Mouse (Mus musculus): ENCODE data around the gene H2-Q2. TPM values are rescaled to one million over a fixed set of nuclear protein-coding genes. Genes with fewer than 3 reads are reported as not detected.
"Not testable (repeated sequence)": the region's sequence is repeated elsewhere in the genome, so short reads cannot be mapped to it uniquely, and the experiment has no call there.

Gene H2-Q2
- under 1 TPM; 0.38 to 0.90 (median 0.45) TPM for total RNA-seq (2022)

DNA sequence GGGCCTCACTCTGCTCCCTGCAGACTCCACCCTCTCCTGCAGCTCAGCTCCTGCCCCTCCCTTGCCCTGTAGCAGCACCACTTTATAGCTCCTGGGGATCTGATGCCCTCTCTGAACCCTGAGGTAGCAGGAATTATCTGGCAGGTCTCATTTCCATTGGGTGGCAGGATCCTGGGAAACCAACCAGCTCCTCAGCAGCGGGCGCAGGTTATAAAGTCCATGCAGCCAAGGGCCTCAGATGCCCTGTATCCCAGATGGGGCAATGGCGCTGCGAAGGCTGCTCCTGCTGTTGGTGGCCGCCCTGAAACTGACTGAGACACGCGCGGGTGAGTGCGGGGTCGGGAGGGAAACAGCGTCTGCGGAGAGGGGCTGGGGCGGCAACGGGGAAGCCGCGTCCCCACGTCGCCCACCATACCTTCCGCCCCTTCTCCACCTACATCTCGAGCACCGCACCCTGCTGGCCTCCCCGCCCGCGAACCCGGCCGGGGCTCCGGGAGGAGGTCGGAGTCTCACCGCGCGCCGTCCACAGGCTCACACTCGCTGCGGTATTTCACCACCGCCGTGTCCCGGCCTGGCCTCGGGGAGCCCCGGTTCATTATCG lies at the start of gene H2-Q2:
Gene H2-Q2 (plus strand): TSS at position 172 of the 601 bp plus-strand sequence.
- DNase-seq (ENCODE audit: low spot score in 2 of 2) = no peak

DNA sequence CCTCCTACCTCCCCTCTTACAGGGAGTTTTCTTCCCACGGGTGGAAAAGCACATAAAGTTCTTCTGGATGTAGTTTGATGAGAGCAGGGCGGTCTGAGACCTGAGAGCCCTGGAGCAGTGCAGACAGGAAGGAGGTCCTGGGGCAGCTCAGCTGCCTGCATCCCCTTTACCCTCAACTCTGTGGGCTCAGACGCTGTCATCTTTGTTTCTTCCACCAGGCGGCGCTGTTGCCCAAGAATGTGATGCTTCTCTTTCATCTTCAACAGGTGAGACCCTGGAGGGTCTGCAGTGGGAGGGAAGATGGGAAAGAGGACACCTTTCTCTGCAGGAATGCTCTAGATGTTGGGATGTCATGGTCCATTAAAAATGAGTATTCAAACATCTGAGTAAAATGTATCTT lies 46.2 kb upstream of the H2-Q2 start:
- not testable (repeated sequence) for DNase-seq (ENCODE audit: low spot score in 2 of 2)

- not testable (repeated sequence) for DNase-seq (ENCODE audit: low spot score in 2 of 2)
These were observed 41.6 kb upstream of the H2-Q2 start for GRCm38 (mm10) chr17:35300261-35300945.

DNA sequence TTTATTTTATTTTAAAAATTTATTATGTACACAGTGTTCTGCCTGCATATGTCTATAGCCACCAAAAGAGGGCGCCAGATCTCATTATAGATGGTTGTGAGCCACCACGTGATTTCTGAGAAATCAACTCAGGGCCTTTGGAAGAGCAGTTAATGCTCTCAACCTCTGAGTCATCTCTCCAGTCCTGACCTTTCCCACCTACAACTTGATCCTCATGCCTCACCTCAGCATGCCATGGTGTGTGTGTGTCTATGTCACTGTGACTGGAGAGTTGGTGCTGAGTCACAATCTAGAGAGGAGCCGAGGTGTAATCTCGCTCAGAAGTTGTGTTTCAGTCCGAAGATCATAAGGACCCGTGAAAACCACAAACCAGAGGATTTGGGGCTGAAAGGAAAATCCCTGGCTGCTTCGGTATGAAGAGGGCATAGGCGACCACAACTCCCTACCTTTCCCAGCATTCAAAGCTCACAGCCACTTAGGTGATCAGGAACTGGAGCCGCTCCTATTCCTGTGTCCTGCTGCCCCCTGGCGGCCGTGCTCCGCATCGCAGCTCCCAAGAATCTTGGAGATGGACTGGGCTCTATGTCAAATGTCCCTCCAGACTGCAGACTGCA lies 40.3 kb upstream of the H2-Q2 start:
- DNase-seq (ENCODE audit: low spot score in 2 of 2) = peak; percentile 80

GRCm38 (mm10) chr17:35303271-35303670 lies 38.8 kb upstream of the H2-Q2 start:
- no peak for DNase-seq (ENCODE audit: low spot score in 2 of 2)

DNA sequence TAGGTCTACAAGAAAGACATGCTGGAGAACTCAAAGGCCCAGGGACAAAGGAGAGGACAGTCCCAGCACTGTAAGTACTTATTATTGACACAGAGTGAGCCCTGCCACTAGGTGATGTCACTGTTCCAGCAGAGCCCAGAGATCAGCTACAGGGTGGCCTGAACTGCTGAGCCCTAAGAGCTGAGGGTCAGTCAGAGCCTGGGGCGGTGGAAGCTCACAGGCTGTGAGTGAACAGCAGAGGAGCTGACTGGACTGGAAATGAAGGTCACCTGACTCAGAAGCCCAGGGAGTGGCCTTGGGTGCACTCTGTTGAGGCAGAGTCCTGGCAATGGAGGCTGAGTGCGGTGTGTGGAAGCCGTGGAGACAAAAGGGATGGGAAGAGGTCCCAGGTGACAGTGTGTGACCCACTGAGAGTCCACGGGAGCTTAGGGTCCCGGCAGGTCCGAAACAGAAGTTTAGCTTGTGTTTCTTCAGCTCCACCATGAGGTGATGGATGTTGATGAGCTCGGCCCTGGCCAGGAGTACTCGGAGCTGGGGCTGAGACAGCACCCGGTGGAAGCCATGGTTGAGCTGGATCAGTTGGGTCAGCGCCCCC lies 38.2 kb upstream of the H2-Q2 start:
- DNase-seq (ENCODE audit: low spot score in 2 of 2) = no peak

GRCm38 (mm10) chr17:35304478-35304877 lies 37.6 kb upstream of the H2-Q2 start:
- DNase-seq (ENCODE audit: low spot score in 2 of 2) = no peak

DNA sequence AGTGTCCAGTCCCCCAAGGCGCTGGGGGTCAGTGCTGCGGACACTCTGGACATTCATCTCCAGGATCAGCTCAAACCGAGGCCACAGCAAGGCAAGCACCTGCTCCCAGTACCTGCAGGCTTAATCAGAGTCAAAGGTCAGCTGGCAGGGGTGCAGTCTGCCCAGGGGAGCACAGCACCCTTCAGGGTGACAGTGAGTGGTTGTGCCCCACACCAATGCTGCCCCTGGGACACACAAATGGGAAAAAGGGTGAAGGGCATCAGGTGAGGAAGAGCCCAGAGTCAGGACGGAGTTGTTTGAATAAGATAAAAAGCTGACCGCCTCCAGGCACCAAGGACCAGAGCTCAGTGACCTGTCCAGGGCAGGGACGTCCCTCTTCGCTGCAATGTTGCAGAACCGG lies 37.1 kb upstream of the H2-Q2 start:
- DNase-seq (ENCODE audit: low spot score in 2 of 2) = not testable (repeated sequence)

DNA sequence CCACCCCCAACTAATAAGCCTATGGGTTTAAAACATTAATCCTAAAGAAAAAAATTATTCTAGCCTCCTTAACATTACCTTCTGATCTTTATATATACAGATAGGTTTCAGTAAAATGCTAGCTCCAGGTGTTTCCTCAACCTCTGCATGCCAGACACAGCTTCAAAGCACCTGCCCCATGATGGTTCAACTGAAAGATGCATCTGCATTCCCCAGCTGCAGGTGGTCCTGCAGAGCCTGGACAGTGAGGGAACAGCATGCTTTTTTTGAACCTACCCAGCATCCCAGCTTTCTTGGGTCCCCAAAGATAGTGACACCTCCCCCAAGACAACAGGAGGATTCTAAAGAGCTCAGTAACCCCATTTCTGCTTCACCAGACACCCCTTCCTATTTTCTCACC lies 23.4 kb upstream of the H2-Q2 start:
- DNase-seq (ENCODE audit: low spot score in 2 of 2) = no peak

GRCm38 (mm10) chr17:35320327-35321081 lies 21.5 kb upstream of the H2-Q2 start, which contains the start of gene H2-Q1:
Gene H2-Q1 (plus strand): TSS chr17:35320405.
- DNase-seq (ENCODE audit: low spot score in 2 of 2) = no peak

DNA sequence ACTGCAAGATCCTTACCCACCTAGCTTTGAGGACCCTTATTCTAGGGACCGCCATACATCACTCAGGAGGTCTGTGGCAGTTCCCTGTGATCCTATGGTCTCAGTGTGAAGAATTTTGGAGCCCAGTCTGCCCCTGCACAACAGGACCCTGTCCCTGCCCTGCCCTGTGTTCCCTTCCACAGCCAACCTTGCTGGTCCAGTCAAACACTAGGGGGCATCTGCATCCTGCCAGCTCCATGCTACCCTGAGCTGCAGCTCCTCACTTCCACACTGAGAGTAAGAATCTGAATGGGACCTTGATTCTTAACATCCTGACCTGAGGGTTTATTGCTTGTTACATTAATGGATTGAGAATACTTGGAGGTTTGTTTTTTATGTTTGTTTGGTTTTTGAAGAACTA lies 16.9 kb upstream of the H2-Q2 start:
- DNase-seq (ENCODE audit: low spot score in 2 of 2) = not testable (repeated sequence)

GRCm38 (mm10) chr17:35326000-35326399 lies 16.0 kb upstream of the H2-Q2 start:
- not testable (repeated sequence) for DNase-seq (ENCODE audit: low spot score in 2 of 2)

DNA sequence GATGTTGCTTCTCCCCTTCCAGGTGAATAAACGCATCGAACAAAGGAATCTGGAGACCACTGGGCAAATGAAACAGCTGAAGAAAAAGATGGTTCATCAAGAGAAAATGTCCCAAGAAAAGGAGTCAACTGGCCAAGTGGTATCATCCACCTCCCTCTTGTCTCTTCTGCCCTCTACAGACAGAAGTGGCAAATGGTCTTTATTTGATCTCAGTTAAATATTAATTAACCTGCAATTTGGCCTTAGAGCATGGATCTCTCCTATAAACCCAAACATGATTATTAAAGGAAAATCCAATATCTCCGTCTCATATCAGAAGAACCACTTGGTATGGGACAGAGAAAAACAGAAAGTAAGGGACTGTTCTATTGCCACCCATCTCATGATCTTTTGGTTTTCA lies 12.3 kb upstream of the H2-Q2 start:
- not testable (repeated sequence) for DNase-seq (ENCODE audit: low spot score in 2 of 2)

DNA sequence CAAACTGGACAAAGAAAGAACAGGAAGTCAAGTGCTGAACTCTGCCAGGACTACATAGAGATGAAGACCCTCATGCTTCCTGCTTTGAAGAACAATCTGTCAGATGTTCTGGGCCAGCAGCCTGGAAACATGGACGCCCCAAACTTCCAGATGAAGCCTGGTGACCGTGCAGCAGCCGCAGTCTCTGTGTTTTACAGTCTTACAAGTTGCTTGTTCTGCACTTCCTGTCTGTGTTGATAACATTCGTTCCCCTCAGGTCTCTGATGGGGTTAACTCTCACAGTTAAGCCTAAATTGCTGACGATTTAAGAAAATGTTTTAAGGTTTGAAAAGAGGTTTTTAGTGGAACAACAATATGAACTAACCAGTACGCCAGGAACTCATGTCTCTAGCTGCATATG lies 10.5 kb upstream of the H2-Q2 start:
- not testable (repeated sequence) for DNase-seq (ENCODE audit: low spot score in 2 of 2)

- DNase-seq (ENCODE audit: low spot score in 2 of 2) = no peak
These were observed 852 bp downstream of the H2-Q2 start for GRCm38 (mm10) chr17:35342711-35343476.

DNA sequence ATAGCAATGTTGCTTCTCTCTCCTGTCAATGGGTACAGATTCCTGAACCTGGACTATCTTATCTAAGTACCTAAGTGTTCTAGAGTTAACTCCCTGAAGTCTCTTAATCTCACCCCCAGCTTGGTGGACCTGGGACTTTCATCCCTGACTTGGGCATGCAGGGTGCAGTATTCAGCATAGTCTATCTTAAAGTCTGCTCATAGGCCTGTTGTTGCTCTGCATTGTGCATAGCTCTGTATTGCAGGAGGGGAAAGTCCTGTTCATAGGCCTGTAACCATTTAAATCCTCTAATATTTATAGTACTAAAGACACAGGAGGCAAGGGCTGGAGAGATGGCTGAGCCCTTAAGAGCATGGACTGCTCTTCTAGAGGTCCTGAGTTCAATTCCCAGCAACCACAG lies 5.6 kb downstream of the H2-Q2 start:
- DNase-seq (ENCODE audit: low spot score in 2 of 2) = not testable (repeated sequence)

GRCm38 (mm10) chr17:35353275-35353674 lies 11.2 kb downstream of the H2-Q2 start:
- DNase-seq (ENCODE audit: low spot score in 2 of 2) = not testable (repeated sequence)

DNA sequence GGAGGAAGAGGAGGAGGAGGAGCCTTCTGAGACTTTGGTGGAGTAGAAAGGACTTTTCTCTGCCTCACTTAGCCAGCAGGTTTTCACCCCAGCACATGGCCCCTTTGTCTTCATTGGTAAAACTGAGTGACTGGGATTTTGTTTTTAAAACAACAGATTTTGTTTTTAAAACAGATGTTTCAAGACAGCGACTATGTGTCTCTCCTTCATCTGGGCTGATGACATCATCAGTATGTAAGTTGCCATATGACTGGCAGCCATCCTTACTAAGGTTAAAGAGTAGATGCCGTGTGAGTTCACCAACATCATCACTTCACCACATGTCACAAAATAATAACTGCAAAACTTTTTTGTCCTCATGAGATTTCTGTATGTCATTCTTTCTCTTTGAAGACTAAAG lies 12.0 kb downstream of the H2-Q2 start:
- no peak for DNase-seq (ENCODE audit: low spot score in 2 of 2)

DNA sequence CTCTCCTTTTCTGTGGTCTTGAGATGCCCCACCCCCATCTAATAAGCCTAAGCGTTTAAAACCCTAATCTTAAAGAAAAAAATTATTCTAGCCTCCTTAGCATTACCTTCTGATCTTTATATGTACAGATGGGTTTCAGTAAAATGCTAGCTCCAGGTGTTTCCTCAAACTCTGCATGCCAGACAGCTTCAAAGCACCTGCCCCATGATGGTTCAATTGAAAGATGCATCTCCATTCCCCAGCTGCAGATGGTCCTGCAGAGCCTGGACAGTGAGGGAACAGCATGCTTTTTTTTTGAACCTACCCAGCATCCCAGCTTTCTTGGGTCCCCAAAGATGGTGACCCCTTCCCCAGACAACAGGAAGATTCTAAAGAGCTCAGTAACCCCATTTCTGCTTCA lies 15.0 kb downstream of the H2-Q2 start:
- DNase-seq (ENCODE audit: low spot score in 2 of 2) = no peak

DNA sequence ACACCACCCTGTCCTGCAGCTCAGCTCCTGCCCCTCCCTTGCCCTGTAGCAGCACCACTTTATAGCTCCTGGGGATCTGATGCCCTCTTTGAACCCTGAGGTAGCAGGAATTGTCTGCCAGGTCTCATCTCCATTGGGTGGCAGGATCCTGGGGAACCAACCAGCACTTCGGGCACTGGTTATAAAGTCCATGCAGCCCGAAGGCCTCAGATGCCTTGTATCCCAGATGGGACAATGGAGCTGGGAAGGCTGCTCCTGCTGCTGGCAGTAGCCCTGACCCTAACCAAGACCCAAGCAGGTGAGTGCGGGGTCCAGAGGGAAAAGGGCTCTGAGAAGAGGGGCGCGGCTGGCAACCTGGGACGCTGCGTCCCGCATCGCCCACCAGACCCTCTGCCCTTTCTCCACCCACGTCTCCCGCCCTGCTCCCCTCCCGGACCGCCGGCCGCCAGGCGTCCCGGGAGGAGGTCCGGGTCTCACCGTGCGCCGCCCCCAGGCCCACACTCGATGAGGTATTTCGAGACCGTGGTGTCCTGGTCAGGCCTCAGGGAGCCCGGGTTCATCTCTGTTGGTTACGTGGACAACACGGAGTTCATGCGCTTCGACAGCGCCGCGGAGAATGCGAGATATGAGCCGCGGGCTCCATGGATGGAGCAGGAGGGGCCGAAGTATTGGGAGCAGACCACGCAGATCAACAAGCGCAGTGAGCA lies 16.9 kb downstream of the H2-Q2 start:
- DNase-seq (ENCODE audit: low spot score in 2 of 2) = no peak
